Mouse (Mus musculus) cerebellum, adult 2 months (tissue): ENCODE results near the gene Samsn1. TPM values are rescaled to one million over a fixed set of nuclear protein-coding genes. Genes with fewer than 3 reads are reported as not detected.

Experiments used
- DNase-seq, 2 experiments: peaks; one replicate each; pipeline ENCODE4 v3.0.0; 2021
- H3K27ac ChIP-seq: fragments of 200-500 bp; 2 replicates; pipeline ENCODE4 v1.5.1; 2012; ENCODE audit warnings: low read length, control low read depth, inconsistent platforms; ENCODE audit not compliant: insufficient read depth
- H3K27me3 ChIP-seq: fragments of 200-500 bp; 2 replicates; pipeline ENCODE4 v1.6.1; 2012; ENCODE audit warnings: inconsistent platforms, mild to moderate bottlenecking, low read length, moderate library complexity; ENCODE audit not compliant: control insufficient read depth, insufficient read depth
- H3K4me1 ChIP-seq: fragments of 200-500 bp; 2 replicates; pipeline ENCODE4 v1.6.1; 2011; ENCODE audit warnings: low read length; ENCODE audit not compliant: control insufficient read depth, insufficient read depth
- H3K4me3 ChIP-seq: fragments of 200-500 bp; replicated peaks from 2 replicates; pipeline ENCODE3; 2011; ENCODE audit warnings: mild to moderate bottlenecking, low read depth, low read length, control low read depth; ENCODE audit not compliant: insufficient read depth
- CTCF ChIP-seq: fragments of 200-500 bp; IDR thresholded peaks from 2 replicates; pipeline ENCODE4 v1.5.1; 2011; ENCODE audit warnings: low read depth, mild to moderate bottlenecking, control low read depth, low read length, moderate library complexity, borderline replicate concordance; ENCODE audit not compliant: insufficient read depth
- POLR2A ChIP-seq: fragments of 200-500 bp; IDR thresholded peaks from 2 replicates; pipeline ENCODE4 v1.6.1; 2011; ENCODE audit warnings: low read length, control low read depth, borderline replicate concordance; ENCODE audit not compliant: insufficient read depth
- WGBS: fragments of 180-500 bp; shearing (Covaris S2); methylation state at CpG from one replicate; pipeline ENCODE4 v1.1.7; 2018; 5-methylcytosine and 5-hydroxymethylcytosine counted together
- polyA plus RNA-seq: library from polyadenylated mRNA; depleted of rRNA; stranded (reverse); fragments of >200 nt; gene quantifications from 2 replicates; pipeline ENCODE4 v1.2.3, GENCODE M21; 2012

Gene Samsn1
- polyA plus RNA-seq, 1 experiment, result 0.80 TPM

GRCm38 (mm10) chr16:75929536-75930221 lies 92.4 kb downstream of the Samsn1 start:
- peak in 1 of 2 experiments; percentile 1 for DNase-seq
- no peak for TF ChIP-seq CTCF
- no peak for TF ChIP-seq POLR2A
- WGBS, result 18% methylated on average over 11 of the region's 11 CpGs
- no peaks in the 10 kb centered on the region for H3K27me3 ChIP-seq
- H3K27ac ChIP-seq, result no peak overlapping the region
- H3K4me1 ChIP-seq, result no peaks in the 10 kb centered on the region
- no peak overlapping the region for H3K4me3 ChIP-seq

- Histone ChIP-seq H3K4me1 (no peaks in the 10 kb centered on the region), H3K27ac (no peak overlapping the region), H3K27me3 (no peaks in the 10 kb centered on the region), H3K4me3 (no peak overlapping the region)
- no peak for TF ChIP-seq CTCF
- no peak for TF ChIP-seq POLR2A
- DNase-seq, result no peak
- WGBS, result 73% methylated on average over 2 of the region's 2 CpGs
Observed at GRCm38 (mm10) chr16:75926511-75926910, 95.6 kb downstream of the Samsn1 start.

- H3K4me3 ChIP-seq, result no peak overlapping the region
- DNase-seq, result no peak
Observed at GRCm38 (mm10) chr16:75920870-75921269, 101.2 kb downstream of the Samsn1 start.

GRCm38 (mm10) chr16:75919298-75919697 lies 102.8 kb downstream of the Samsn1 start:
- no peaks in the 10 kb centered on the region for H3K27me3 ChIP-seq
- no peak overlapping the region for H3K4me3 ChIP-seq
- H3K27ac ChIP-seq, result no peak overlapping the region
- TF ChIP-seq CTCF, result no peak
- no peak for TF ChIP-seq POLR2A
- WGBS, result 94% methylated on average over 4 of the region's 4 CpGs
- H3K4me1 ChIP-seq, result no peaks in the 10 kb centered on the region
- DNase-seq, result no peak

More at GRCm38 (mm10) chr16:75920870-75921269, 101.2 kb downstream of the Samsn1 start:
- no peak overlapping the region for H3K27ac ChIP-seq
- H3K27me3 ChIP-seq, result no peaks in the 10 kb centered on the region
- no peak for TF ChIP-seq CTCF
- no peak for TF ChIP-seq POLR2A
- H3K4me1 ChIP-seq, result no peaks in the 10 kb centered on the region
- 63% methylated on average over 4 of the region's 4 CpGs for WGBS

- TF ChIP-seq CTCF, result no peak
- TF ChIP-seq POLR2A, result no peak
- 92% methylated on average over 5 of the region's 5 CpGs for WGBS
Observed at GRCm38 (mm10) chr16:75917712-75918111, 104.4 kb downstream of the Samsn1 start.

GRCm38 (mm10) chr16:75912051-75912450 lies 110.0 kb downstream of the Samsn1 start:
- no peaks in the 10 kb centered on the region for H3K4me1 ChIP-seq
- no peak for DNase-seq
- WGBS, result 91% methylated on average over 5 of the region's 5 CpGs
- H3K27ac ChIP-seq, result no peak overlapping the region
- H3K27me3 ChIP-seq, result no peaks in the 10 kb centered on the region
- TF ChIP-seq POLR2A (no peak), CTCF (no peak)
- H3K4me3 ChIP-seq, result no peak overlapping the region

More at GRCm38 (mm10) chr16:75917712-75918111, 104.4 kb downstream of the Samsn1 start:
- Histone ChIP-seq H3K27me3 (no peaks in the 10 kb centered on the region), H3K4me3 (no peak overlapping the region), H3K27ac (no peak overlapping the region), H3K4me1 (no peaks in the 10 kb centered on the region)
- DNase-seq, result no peak

- no peak overlapping the region for H3K4me3 ChIP-seq
- no peak overlapping the region for H3K27ac ChIP-seq
- DNase-seq, result no peak
- H3K27me3 ChIP-seq, result no peaks in the 10 kb centered on the region
- TF ChIP-seq POLR2A, result no peak
- no peak for TF ChIP-seq CTCF
- 80% methylated on average over 8 of the region's 8 CpGs for WGBS
- no peaks in the 10 kb centered on the region for H3K4me1 ChIP-seq
Observed at GRCm38 (mm10) chr16:75908635-75909494, 113.2 kb downstream of the Samsn1 start.
